Mouse (Mus musculus) thymus, adult 2 months (tissue): ENCODE measurements around the gene Gbe1.

ENCODE experiments used
- CTCF ChIP-seq: fragments of 200-500 bp; IDR thresholded peaks from 2 replicates; pipeline ENCODE4 v1.5.1; 2012; ENCODE audit warnings: mild to moderate bottlenecking, control low read depth, low read length, moderate library complexity, borderline replicate concordance; ENCODE audit not compliant: control insufficient read depth, poor library complexity, insufficient read depth; ENCODE audit errors: extremely low read depth
- POLR2A ChIP-seq: fragments of 200-500 bp; IDR thresholded peaks from 2 replicates; pipeline ENCODE4 v1.6.1; 2012; ENCODE audit warnings: mild to moderate bottlenecking, low read length, control low read depth, moderate library complexity; ENCODE audit not compliant: control insufficient read depth, poor library complexity, insufficient read depth; ENCODE audit errors: extremely low read depth

DNA sequence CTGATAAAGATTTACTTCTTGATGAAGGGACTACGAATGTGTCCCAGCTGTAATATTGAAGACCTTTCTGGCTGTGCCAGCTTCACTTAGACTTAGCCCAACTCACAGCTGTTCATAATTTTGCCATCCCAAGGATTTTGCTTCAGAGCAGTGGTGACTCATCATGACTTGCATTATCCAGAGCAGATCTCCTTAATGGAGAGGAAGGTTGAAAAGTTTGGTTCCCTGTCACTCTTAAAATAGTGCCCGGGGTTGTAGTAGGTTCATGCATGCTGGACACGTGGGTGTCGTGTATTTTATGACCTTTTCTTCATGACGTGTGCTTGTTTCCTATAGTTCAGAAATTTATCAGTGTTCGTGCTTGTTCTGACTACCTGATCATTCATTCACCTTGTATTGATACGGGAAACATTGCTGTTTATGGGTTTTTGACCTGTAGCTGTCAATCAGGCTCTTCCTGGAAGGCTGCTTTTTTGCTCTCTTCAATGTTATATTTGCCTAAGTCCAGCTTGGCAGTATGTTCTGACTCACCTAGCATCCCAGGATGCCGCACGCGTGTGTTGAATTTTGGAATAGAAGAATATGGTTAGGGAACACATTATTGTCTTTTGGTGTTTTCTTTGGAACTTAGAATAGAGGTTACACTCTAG lies 17.0 kb downstream of the Gbe1 start:
- TF ChIP-seq CTCF (no peak), POLR2A (no peak)
